Mouse (Mus musculus): ENCODE data around the gene Suv39h2. TPM values are rescaled to one million over a fixed set of nuclear protein-coding genes. Genes with fewer than 3 reads are reported as not detected.
A peak's percentile ranks its signal among the peaks of the same experiment; 100 is the strongest.

Gene Suv39h2
- total RNA-seq (2021): 1 to 10 TPM; 3.4 to 3.5 TPM
- long read RNA-seq, experiment 1, full-length matches to known transcripts: 3 of 3 reads
- long read RNA-seq, experiment 1, partial matches to known transcripts: 0 of 3 reads
- long read RNA-seq, experiment 1, other reads (novel, unspliced or antisense): 0 of 3 reads
- long read RNA-seq, experiment 2: 0 reads

DNA sequence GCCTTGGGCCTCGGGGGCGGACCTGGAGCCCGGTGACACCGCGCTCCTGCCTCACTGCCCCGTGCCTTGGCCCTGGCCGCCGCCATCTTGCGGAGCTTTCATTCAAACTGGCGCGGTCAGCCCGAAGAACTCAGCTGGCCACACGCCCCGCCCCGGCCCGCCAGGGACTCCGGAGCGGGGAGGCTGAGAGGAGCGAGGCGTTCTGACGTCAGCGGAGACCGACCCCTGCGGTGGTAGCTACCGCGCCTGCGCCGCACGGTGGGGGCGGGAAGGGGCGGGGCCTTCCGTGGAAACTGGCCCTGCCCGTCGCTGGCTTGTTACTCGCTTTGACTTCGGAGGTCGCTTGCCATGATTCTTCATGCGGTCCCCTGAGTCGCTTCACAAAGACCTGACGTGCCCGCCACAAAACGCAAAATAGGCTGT is at the start of gene Suv39h2:
Gene Suv39h2 (minus strand): TSS at position 171 of the 423 bp plus-strand sequence.
- H3K4me3 ChIP-seq: peak within 1 kb of the TSS; percentile 95
- H3K27ac ChIP-seq: peak within 1 kb of the TSS; percentile 75
- intact Hi-C loops (cut with DNase I): no loop called here
- TF ChIP-seq CTCF (IDR thresholded peaks at IDR 0.05): no peak
- peak; percentile 96 to 98 for DNase-seq (ENCODE audit: extremely low spot score in 1 of 2, low spot score in 2 of 2)

DNA sequence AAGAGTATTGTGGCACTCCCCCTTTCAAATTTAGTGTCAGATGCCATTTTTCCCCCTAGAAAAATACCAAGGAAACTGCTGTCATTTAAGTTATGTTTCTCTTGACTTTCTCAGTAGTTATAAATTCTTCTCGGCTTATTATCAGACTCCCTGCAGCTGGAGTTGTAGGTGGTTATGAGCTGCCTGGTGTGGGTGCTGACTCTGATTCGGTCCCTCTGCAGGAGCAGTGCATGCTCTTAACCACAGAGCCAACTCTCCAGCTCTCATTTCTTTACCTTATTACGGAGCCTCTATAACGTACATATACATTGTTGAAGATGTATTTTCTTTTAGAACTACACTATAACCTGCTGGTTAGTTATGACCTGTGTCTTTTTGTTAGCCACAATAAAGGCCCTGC is 47.7 kb upstream of the Suv39h2 start:
- intact Hi-C loops (cut with DNase I): no loop called here
- TF ChIP-seq CTCF (IDR thresholded peaks at IDR 0.05): no peak

DNA sequence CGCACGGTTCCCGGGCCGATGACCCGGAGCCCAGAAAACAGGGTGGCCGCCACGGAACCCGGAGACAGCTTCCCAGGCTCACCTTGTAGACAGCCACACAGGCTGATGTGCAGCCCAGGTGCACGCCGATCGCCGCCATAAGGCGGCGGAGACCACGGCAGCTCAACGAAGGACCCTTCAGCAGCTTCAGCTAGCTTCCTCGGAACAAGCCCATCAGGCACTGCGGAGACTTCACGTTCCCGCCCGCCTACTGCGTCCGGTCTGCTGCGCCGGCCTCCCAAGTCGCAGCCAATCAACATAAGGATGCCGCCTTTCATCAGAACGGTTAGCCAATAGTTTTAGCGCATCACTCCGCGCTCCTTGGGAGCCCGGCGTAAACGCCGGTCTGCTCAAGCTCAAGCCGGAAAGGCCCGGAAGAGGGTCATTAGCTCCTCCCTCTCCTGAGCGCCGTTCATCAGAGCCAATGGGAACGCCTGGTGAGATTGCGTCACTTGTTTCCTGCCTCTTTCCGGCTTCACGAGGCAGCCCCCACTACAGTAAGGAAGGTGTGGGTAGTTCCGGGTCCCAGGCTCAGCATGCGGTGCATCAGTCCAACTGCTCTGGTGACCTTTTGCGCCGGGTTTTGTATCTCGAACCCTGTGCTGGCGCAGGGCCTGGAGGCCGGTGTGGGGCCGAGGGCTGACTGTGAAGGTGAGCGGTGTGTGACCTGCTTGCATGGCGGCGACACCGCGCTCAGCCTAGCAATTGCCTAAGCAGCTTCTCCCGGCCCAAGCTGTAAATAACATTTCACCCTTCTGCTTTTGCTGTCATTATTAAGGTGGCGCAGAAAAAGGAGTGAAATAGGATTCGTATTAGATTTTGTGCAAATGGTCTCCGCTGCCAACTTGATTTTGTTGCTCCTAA is 38.0 kb upstream of the Suv39h2 start, which contains the start of the genes Gm45902, Hspa14 and Cdnf:
Gene Gm45902 (minus strand): TSS at position 239 of the 903 bp plus-strand sequence.
Gene Hspa14 (minus strand): TSS at position 263 of the 903 bp plus-strand sequence.
Gene Cdnf (plus strand): TSS at position 479 of the 903 bp plus-strand sequence.
- Histone ChIP-seq H3K27ac (peak within 1 kb of the TSS; percentile 90), H3K4me3 (peak within 1 kb of the TSS; percentile 93)
- TF ChIP-seq CTCF (IDR thresholded peaks at IDR 0.05): no peak
- DNase-seq (ENCODE audit: extremely low spot score in 1 of 2, low spot score in 2 of 2): peak; percentile 93 to 96
- intact Hi-C loops (cut with DNase I): loop anchor here (2.0 kb wide), 1 partner anchor 88 kb away; the partner anchor contains the start of gene Dclre1c

More for the DNA sequence above, 47.7 kb upstream of the Suv39h2 start:
- Histone ChIP-seq H3K27ac (no peak overlapping the region), H3K4me3 (no peak overlapping the region)
- DNase-seq (ENCODE audit: extremely low spot score in 1 of 2, low spot score in 2 of 2): no peak

DNA sequence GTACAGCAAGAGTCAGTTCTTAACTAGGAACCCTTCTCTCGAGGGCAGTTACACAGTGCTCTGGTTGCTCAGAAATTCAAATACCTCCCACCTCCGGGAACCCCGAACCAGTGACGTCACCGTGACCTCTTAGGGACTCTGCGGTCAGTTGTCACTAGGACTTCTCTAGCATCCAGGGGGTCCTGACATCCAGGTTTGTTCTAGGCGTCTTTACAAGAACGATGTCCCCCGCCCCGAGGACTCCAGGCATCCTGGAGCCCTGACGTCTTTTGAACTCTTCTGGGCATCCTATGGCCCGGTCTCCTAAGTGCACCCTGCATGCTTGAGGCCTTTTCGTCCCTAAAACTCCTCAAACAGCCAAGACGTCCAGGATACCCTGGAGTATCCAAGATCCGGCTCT is 37.2 kb upstream of the Suv39h2 start:
- intact Hi-C loops (cut with DNase I): loop anchor here (2.0 kb wide), 1 partner anchor 87 kb away; the partner anchor contains the start of gene Dclre1c
- H3K4me3 ChIP-seq: peak overlapping the region; percentile 93
- H3K27ac ChIP-seq: peak overlapping the region; percentile 80
- TF ChIP-seq CTCF (IDR thresholded peaks at IDR 0.05): no peak
- DNase-seq (ENCODE audit: extremely low spot score in 1 of 2, low spot score in 2 of 2): no peak

DNA sequence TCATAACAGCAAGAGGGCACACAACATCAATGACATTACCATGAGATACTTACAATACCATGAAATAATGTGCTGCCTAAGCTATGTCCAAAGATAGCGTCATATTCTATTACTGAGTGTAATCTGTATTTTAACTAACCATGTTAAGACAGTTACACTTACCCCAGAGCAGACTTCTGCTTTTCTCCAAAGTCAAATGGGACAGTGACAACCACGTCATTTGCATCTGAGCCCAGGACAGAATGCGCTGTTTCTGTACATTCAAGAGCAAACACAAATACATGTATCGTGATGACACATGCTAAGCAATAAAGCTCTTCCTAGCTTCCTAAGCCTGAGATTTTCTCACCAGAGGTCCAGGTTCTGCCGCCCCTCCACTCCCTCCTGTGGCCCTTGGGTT is 26.1 kb upstream of the Suv39h2 start:
- Histone ChIP-seq H3K4me3 (no peak overlapping the region), H3K27ac (no peak overlapping the region)
- DNase-seq (ENCODE audit: extremely low spot score in 1 of 2, low spot score in 2 of 2): no peak
- intact Hi-C loops (cut with DNase I): no loop called here
- TF ChIP-seq CTCF (IDR thresholded peaks at IDR 0.05): no peak

DNA sequence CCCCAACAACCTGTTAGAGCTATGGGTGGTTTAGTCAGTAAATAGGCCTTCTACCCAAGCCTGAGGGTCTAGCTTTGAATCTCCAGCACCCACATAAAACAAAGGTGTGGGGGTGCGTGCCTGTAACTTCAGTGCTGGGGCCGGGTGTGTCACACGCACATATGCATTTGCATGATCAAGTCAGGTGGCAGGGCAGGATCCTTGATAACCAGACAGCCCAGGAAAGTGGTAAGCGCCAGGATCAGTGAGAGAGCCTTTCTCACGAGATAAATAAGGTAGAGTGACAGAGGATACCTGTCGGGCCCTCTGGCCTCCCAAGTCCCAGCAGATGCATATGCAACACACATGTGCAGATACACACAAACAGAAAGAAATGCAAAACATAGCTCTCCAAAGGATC is 24.7 kb upstream of the Suv39h2 start:
- intact Hi-C loops (cut with DNase I): no loop called here
- no peak for DNase-seq (ENCODE audit: extremely low spot score in 1 of 2, low spot score in 2 of 2)
- Histone ChIP-seq H3K27ac (no peak overlapping the region), H3K4me3 (no peak overlapping the region)
- TF ChIP-seq CTCF (IDR thresholded peaks at IDR 0.05): no peak

DNA sequence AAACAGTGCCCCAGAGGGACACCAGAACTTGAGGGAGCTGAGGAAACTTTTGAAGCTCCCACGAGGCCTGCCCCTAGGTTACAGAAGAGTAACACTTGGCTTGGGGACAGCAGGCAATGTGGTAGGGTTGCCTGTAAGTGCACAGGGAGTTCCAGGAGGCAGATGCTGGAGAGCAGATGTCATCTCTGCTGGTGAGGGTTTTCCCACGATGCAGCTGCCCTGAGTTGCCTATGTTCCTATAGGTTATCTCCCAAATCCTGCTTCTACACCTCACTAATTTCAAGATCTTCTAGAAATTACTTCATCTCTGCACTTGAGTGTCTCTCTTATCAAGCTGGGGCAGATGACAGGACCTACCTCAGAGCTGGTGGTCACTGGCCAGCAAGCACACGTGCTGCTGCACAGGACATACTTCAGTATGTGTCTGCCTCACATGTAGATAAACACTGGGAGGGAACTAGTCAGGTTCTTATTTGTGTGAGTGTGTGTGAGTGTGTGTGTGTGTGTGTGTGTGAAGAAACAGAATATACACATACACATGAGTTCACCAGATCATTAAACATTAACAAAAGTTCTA is 19.1 kb upstream of the Suv39h2 start:
- no peak for TF ChIP-seq CTCF (IDR thresholded peaks at IDR 0.05)
- H3K4me3 ChIP-seq: no peak overlapping the region
- intact Hi-C loops (cut with DNase I): no loop called here
- no peak overlapping the region for H3K27ac ChIP-seq
- no peak for DNase-seq (ENCODE audit: extremely low spot score in 1 of 2, low spot score in 2 of 2)

DNA sequence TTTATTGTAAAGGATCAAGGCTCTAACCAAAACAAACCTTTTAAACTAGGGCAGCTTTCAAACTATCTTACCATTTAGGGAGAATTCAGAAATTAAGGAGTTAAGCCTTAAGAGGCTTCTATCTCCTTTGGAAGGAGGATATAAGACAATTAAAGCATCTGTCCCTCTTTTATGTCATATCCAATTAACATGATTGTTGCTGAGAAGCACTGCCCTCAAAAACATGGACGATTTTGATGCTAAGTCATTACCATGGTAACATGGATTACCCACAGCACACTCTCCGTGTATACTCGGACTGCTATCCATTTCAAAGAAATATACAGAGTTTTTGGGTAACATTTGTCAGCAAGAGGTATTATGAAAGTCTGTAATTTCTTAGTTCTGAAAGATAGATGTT is 15.0 kb upstream of the Suv39h2 start:
- intact Hi-C loops (cut with DNase I): no loop called here
- DNase-seq (ENCODE audit: extremely low spot score in 1 of 2, low spot score in 2 of 2): no peak
- TF ChIP-seq CTCF (IDR thresholded peaks at IDR 0.05): no peak
- Histone ChIP-seq H3K4me3 (no peak overlapping the region), H3K27ac (no peak overlapping the region)

DNA sequence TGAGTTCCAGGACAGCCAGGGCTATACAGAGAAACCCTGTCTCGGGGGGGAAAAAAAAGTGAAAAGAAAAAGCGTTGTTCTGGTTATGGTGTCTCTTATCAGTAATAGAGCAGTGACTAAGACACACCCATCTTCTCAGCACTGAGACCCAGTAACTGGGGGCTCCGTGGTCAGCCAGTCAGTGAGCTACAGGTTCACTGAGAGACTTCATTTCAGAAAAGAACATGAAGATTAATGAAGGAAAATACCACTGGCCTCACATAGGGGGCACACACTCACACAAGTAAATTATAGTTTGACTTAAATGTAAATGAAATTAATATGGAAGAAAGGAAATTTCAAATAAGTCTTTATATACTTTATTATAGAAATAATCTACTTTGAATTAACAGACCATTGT is 5.4 kb upstream of the Suv39h2 start:
- H3K27ac ChIP-seq: no peak overlapping the region
- H3K4me3 ChIP-seq: no peak overlapping the region
- TF ChIP-seq CTCF (IDR thresholded peaks at IDR 0.05): peak; percentile 32
- no peak for DNase-seq (ENCODE audit: extremely low spot score in 1 of 2, low spot score in 2 of 2)
- intact Hi-C loops (cut with DNase I): no loop called here

DNA sequence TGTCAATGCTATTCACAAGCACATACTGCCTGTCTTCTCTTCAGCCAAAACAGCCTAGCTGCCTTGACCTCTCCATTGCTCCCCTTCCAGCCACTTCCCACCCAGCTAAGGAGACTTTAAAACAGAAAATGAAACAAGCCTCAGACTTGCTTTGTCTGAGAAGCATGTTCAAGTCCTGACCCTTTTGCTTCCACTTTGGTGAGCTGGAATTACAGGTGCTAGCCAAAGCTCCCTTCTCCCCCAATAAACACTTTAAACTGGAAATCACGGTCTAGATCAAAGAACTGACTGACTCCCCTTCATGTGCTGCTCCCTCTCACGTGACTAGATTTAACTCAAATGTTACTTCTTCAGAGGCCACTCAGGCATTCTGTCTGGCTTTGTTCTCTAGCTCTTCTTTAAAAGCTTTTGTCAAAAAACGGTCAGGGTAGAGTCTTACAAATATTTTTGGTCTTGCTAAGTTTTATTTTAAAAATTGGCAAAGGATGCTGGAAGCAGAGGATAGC is 968 bp upstream of the Suv39h2 start:
- Histone ChIP-seq H3K27ac (no peak overlapping the region), H3K4me3 (peak overlapping the region; percentile 95)
- TF ChIP-seq CTCF (IDR thresholded peaks at IDR 0.05): no peak
- DNase-seq (ENCODE audit: extremely low spot score in 1 of 2, low spot score in 2 of 2): no peak
- intact Hi-C loops (cut with DNase I): no loop called here

DNA sequence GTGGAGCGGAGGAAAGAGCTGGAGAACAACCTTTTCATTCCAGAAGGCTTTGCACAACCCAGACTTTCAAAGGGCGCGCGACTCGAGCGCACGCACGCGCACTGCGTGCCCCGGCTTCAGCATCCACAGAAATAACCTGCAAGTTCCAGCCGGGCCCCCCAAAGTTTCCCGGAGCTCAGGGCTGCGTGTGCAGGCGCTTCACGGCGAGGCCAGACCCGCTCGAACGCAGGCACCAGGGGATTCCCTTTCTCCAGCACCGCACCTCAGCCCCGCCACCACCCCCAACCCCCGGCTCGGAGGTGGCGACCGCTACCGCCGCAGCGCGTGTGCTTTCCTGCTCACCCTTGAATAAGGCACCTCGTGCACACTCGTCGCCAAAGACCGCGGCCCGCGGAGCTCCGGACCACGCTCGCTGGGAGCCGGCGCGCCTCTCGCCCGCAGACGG is 448 bp downstream of the Suv39h2 start:
- Histone ChIP-seq H3K27ac (peak overlapping the region; percentile 48; the same call in 1 of the 2 replicates), H3K4me3 (peak overlapping the region; percentile 95)
- peak; percentile 57 to 60 for DNase-seq (ENCODE audit: extremely low spot score in 1 of 2, low spot score in 2 of 2)
- no peak for TF ChIP-seq CTCF (IDR thresholded peaks at IDR 0.05)
- intact Hi-C loops (cut with DNase I): no loop called here
